27 mouse cellular contexts compared by ENCODE assay signal in genomic region chr16:95169346-95169745, GRCm38 (mm10).
DNase-seq lines count a peak whose midpoint lies in the region; ATAC-seq and TF ChIP-seq lines count a peak whose summit lies in the region.
"Had no signal": no experiment of that assay in that cellular context is flagged by ENCODE, and none has a peak within 500 bp of the region (broad histone marks: within the 10 kb centered on the region; RNA-seq: fewer than 3 reads in every experiment).

No protein-coding gene starts in this region.

- H3K9ac ChIP-seq in midbrain, postnatal 0 days (replicated peaks; ENCODE audit: low read length, poor library complexity, severe bottlenecking): no peak overlapping the region
- H3K9ac ChIP-seq in midbrain, embryonic 16.5 days (ENCODE audit: low read depth, low read length): no peak overlapping the region
- H3K9ac ChIP-seq: embryonic facial prominence, embryonic 12.5 days; hindbrain, embryonic 12.5 days; limb, embryonic 12.5 days; lung, embryonic 15.5 days; midbrain, embryonic 15.5 days; neural tube, embryonic 12.5 days had no signal

- H3K27me3 ChIP-seq in midbrain, postnatal 0 days (ENCODE audit: insufficient read depth, low read length): no peaks in the 10 kb centered on the region
- H3K27me3 ChIP-seq in midbrain, embryonic 16.5 days (ENCODE audit: control insufficient read depth, insufficient read depth, low read depth, low read length): no peaks in the 10 kb centered on the region
- no peaks in the 10 kb centered on the region for H3K27me3 ChIP-seq in cerebellum, adult 2 months (ENCODE audit: control insufficient read depth, insufficient read depth, low read length)
- H3K27me3 ChIP-seq: embryonic facial prominence, embryonic 12.5 days; hindbrain, embryonic 12.5 days; limb, embryonic 12.5 days; lung, embryonic 15.5 days; midbrain, embryonic 15.5 days; neural tube, embryonic 12.5 days had no signal

- no peak for TF ChIP-seq POLR2A in cerebellum, adult 2 months (IDR thresholded peaks at IDR 0.05; ENCODE audit: borderline replicate concordance, insufficient read depth, low read length)

- no peak for TF ChIP-seq CTCF in midbrain, postnatal 0 days (IDR thresholded peaks at IDR 0.05)
- no peak for TF ChIP-seq CTCF in cerebellum, adult 2 months (IDR thresholded peaks at IDR 0.05; ENCODE audit: borderline replicate concordance, insufficient read depth, low read depth, low read length)

- 100% methylated on average over 1 of the region's 1 CpGs for WGBS in midbrain, postnatal 0 days
- WGBS in midbrain, embryonic 16.5 days: 100% methylated on average over 1 of the region's 1 CpGs
- WGBS in cerebellum, adult 2 months: 75% methylated on average over 1 of the region's 1 CpGs

- ATAC-seq in midbrain, postnatal 0 days (ENCODE audit: low FRiP score): no peak
- no peak for ATAC-seq in midbrain, embryonic 16.5 days
- ATAC-seq: forebrain, embryonic 14.5 days; intestine, embryonic 16.5 days; midbrain, embryonic 15.5 days had no signal

- H3K9me3 ChIP-seq in midbrain, postnatal 0 days (ENCODE audit: low read length): no peaks in the 10 kb centered on the region
- no peaks in the 10 kb centered on the region for H3K9me3 ChIP-seq in midbrain, embryonic 16.5 days (replicated peaks; ENCODE audit: control insufficient read depth, low read length, poor library complexity, severe bottlenecking)
- H3K9me3 ChIP-seq: embryonic facial prominence, embryonic 12.5 days; hindbrain, embryonic 12.5 days; limb, embryonic 12.5 days; lung, embryonic 15.5 days; midbrain, embryonic 10.5 days; midbrain, embryonic 15.5 days; neural tube, embryonic 12.5 days had no signal

- no peak overlapping the region for H3K4me3 ChIP-seq in midbrain, postnatal 0 days (ENCODE audit: low read depth, low read length)
- no peak overlapping the region for H3K4me3 ChIP-seq in midbrain, embryonic 16.5 days (ENCODE audit: low read depth, low read length)
- no peak overlapping the region for H3K4me3 ChIP-seq in cerebellum, adult 2 months (replicated peaks; ENCODE audit: insufficient read depth, low read depth, low read length)
- H3K4me3 ChIP-seq: embryonic facial prominence, embryonic 12.5 days; hindbrain, embryonic 12.5 days; limb, embryonic 12.5 days; lung, embryonic 15.5 days; midbrain, embryonic 10.5 days; midbrain, embryonic 15.5 days; myocyte; neural tube, embryonic 12.5 days had no signal

- no peak overlapping the region for H3K4me2 ChIP-seq in midbrain, postnatal 0 days (ENCODE audit: low read depth, low read length, poor library complexity, severe bottlenecking)
- no peak overlapping the region for H3K4me2 ChIP-seq in midbrain, embryonic 16.5 days (ENCODE audit: low read length)
- H3K4me2 ChIP-seq: embryonic facial prominence, embryonic 12.5 days; hindbrain, embryonic 12.5 days; limb, embryonic 12.5 days; lung, embryonic 15.5 days; midbrain, embryonic 15.5 days; neural tube, embryonic 12.5 days had no signal

- DNase-seq in midbrain, postnatal 0 days (ENCODE audit: low spot score): peak; percentile 45
- peak; percentile 37 to 73 for DNase-seq in cerebellum, adult 2 months
- DNase-seq in cerebellum, postnatal 14 days: peak; percentile 77 to 84
- DNase-seq in kidney, postnatal 10 days: no peak
- no peak for DNase-seq in spleen, postnatal 4 days (ENCODE audit: low spot score in 2 of 2)
- no peak for DNase-seq in adrenal gland, postnatal 4 days (ENCODE audit: low spot score in 2 of 2)
- DNase-seq: adrenal gland, postnatal 25 days; embryo, embryonic 11 days; gastrocnemius, postnatal 10 days; heart, postnatal 14 days; kidney, adult 9 months; kidney, postnatal 14 days; layer of hippocampus, adult 9-11 months; right cerebral cortex, postnatal 4 days; thymus, adult 2 months; thymus, postnatal 36 days had no signal

- no peaks in the 10 kb centered on the region for H3K36me3 ChIP-seq in midbrain, postnatal 0 days (ENCODE audit: insufficient read depth, low read length)
- H3K36me3 ChIP-seq in midbrain, embryonic 16.5 days (ENCODE audit: control insufficient read depth, insufficient read depth, low read length): no peaks in the 10 kb centered on the region
- H3K36me3 ChIP-seq: embryonic facial prominence, embryonic 12.5 days; hindbrain, embryonic 12.5 days; limb, embryonic 12.5 days; lung, embryonic 15.5 days; midbrain, embryonic 10.5 days; midbrain, embryonic 15.5 days; neural tube, embryonic 12.5 days had no signal

- H3K27ac ChIP-seq in midbrain, postnatal 0 days (ENCODE audit: low read depth, low read length): no peak overlapping the region
- no peak overlapping the region for H3K27ac ChIP-seq in midbrain, embryonic 16.5 days (ENCODE audit: low read length)
- H3K27ac ChIP-seq in cerebellum, adult 2 months (ENCODE audit: insufficient read depth, low read length): no peak overlapping the region
- H3K27ac ChIP-seq: embryonic facial prominence, embryonic 12.5 days; hindbrain, embryonic 12.5 days; limb, embryonic 12.5 days; lung, embryonic 15.5 days; midbrain, embryonic 10.5 days; midbrain, embryonic 15.5 days; neural tube, embryonic 12.5 days had no signal

- H3K4me1 ChIP-seq in midbrain, postnatal 0 days (ENCODE audit: insufficient read depth, low read length): no peaks in the 10 kb centered on the region
- H3K4me1 ChIP-seq in midbrain, embryonic 16.5 days (ENCODE audit: control insufficient read depth, insufficient read depth, low read length): no peaks in the 10 kb centered on the region
- H3K4me1 ChIP-seq in cerebellum, adult 2 months (ENCODE audit: control insufficient read depth, insufficient read depth, low read length): peaks cover 4% of the 10 kb centered on the region; the same call in 1 of the 2 replicates
- H3K4me1 ChIP-seq: embryonic facial prominence, embryonic 12.5 days; hindbrain, embryonic 12.5 days; limb, embryonic 12.5 days; lung, embryonic 15.5 days; midbrain, embryonic 10.5 days; midbrain, embryonic 15.5 days; neural tube, embryonic 12.5 days had no signal

Comparison
In these comparisons a context has a peak if more than half of its experiments do, and no peak if none do; other contexts are left out.
1. DNase-seq: peak in midbrain, postnatal 0 days (single experiment), cerebellum, adult 2 months (2 of 2) and cerebellum, postnatal 14 days (2 of 2); none in kidney, postnatal 10 days (single experiment), spleen, postnatal 4 days (0 of 2) and adrenal gland, postnatal 4 days (0 of 2).